Mouse (Mus musculus) bone marrow, adult 2 months (tissue): ENCODE data around the gene Plod2.

ENCODE experiments used
- CTCF ChIP-seq: fragments of 200-500 bp; IDR thresholded peaks from 2 replicates; pipeline ENCODE4 v1.5.1; 2011; ENCODE audit warnings: low read length, control low read depth; ENCODE audit not compliant: control insufficient read depth, insufficient read depth
- POLR2A ChIP-seq: fragments of 200-500 bp; IDR thresholded peaks from 2 replicates; pipeline ENCODE4 v1.6.1; 2011; ENCODE audit warnings: low read depth, mild to moderate bottlenecking, control low read depth, low read length, borderline replicate concordance; ENCODE audit not compliant: control insufficient read depth

DNA sequence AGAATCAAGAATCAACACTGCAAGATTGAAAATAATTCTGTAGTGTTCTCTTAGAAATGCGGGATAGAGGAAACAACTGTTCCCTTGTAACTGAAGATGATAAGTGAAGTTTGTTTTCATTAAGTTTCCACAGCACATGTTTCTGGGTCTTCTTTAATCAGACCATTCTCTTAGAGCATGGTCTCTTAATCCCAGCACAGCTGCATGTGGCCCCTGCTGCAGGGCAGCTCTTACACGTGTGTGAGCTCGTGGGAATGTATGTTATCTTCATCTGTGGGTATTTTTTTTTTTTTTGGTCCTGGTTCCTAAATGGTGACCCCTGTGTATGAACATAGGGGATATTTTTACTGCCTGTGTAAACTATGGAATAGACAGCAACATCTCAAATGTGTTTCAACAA lies 24.2 kb downstream of the Plod2 start:
- no peak for TF ChIP-seq CTCF
- TF ChIP-seq POLR2A, result no peak
